18 mouse cellular contexts compared by ENCODE assay signal in genomic region chr8:47948836-47949235, GRCm38 (mm10).
"Had no signal": no experiment of that assay in that cellular context is flagged by ENCODE, and none has a peak within 500 bp of the region (broad histone marks: within the 10 kb centered on the region; RNA-seq: fewer than 3 reads in every experiment).

No protein-coding gene starts in this region.

- H3K9me3 ChIP-seq: midbrain, embryonic 10.5 days; midbrain, embryonic 13.5 days; midbrain, embryonic 15.5 days; neural tube, embryonic 13.5 days; neural tube, embryonic 15.5 days had no signal

- H3K9ac ChIP-seq: liver, embryonic 14.5 days; lung, embryonic 14.5 days; midbrain, embryonic 13.5 days; midbrain, embryonic 15.5 days; neural tube, embryonic 13.5 days; neural tube, embryonic 15.5 days had no signal

- H3K4me2 ChIP-seq: midbrain, embryonic 13.5 days; midbrain, embryonic 15.5 days; neural tube, embryonic 13.5 days; neural tube, embryonic 15.5 days had no signal

- ATAC-seq: midbrain, embryonic 13.5 days; midbrain, embryonic 15.5 days had no signal

- H3K4me1 ChIP-seq: midbrain, embryonic 10.5 days had no signal

- H3K27ac ChIP-seq: liver, embryonic 14.5 days; midbrain, embryonic 10.5 days; midbrain, embryonic 13.5 days; midbrain, embryonic 15.5 days; neural tube, embryonic 13.5 days had no signal

- H3K4me3 ChIP-seq: midbrain, embryonic 10.5 days; midbrain, embryonic 13.5 days; midbrain, embryonic 15.5 days; myocyte; neural tube, embryonic 13.5 days; neural tube, embryonic 15.5 days had no signal

- DNase-seq: lung, adult 18-20 months; lung, postnatal 10 days; lung, postnatal 4 days; right cerebral cortex, adult 18-20 months; right cerebral cortex, postnatal 25 days; right cerebral cortex, postnatal 4 days; spleen, adult 18-20 months; thymus, adult 18-20 months; thymus, postnatal 14 days; thymus, postnatal 36 days had no signal

- H3K36me3 ChIP-seq: midbrain, embryonic 10.5 days; midbrain, embryonic 13.5 days; midbrain, embryonic 15.5 days; neural tube, embryonic 13.5 days; neural tube, embryonic 15.5 days had no signal

- H3K27me3 ChIP-seq: midbrain, embryonic 13.5 days; midbrain, embryonic 15.5 days; neural tube, embryonic 13.5 days; neural tube, embryonic 15.5 days had no signal
